Mouse (Mus musculus): ENCODE measurements at regions not wholly inside any gene's neighbourhood (a gene's known extent, or its start where the extent isn't known, plus 50 kb on each side); places are given as distances from the start of the nearest gene placed in this dataset.

DNA sequence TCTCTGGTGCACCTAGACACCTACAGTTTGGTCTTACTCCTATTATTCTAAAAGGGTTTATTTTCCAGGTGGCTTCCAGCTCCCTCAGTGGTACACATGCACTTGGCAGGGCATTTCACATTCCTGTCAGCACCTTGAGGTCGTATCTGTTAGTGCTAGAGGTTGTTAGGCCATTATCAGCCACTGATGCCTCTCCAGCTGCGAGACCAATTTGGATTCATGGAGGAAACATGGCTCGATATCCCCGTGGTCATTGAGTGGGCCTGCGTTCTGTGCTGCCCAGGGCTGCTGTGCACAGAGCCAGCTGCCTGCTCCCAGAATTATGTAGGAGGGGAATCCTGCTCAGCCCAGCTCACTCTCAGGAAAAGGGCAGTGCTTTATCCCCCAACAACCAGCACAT, 60.1 kb upstream of the Irx1 start:
- DNase-seq: no peak

DNA sequence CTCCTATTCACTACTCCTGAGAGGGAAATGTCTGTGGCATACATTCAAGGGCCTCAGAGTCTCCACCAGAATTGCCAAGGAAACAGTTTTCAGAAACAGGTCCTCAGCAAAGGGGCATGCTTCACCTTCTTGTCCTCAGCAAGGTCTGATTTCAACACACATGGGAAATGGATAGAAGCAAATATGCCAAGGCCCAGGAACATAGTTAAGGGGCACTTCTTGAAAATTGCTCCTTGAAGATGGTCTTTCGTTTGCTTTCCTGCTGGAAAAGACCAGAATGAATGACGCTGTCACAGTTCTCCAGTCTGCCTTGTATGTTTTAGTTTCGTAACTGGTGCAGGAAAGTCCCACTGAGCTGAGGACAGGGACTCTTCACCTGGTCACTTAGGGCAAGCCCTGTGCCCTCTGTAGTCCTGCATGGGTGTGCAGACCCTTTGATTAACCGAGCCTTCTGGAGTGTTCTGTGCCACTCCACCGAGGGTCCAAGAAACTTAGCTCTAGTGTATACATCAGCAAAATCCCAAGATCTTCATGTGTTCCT, 80.5 kb upstream of the Irx1 start:
- no peak for DNase-seq

DNA sequence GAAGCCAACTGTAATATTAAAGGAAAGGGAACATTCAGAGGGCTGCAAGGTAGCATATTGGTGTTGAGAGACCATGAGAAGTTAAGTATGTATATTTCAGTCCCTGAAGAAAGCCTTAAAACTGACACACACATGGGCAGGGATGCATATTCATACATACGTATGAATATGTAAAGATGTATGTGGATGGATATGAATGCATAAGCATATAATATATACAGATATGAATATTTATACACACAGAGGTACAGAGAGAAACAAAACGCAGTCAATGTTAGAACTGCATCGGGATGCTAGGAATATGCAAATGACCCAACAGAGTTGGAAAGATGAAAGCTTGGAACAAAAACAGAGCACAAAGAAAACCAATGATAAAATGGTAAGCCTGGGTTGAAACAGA, 92.9 kb upstream of the Irx1 start:
- no peak for DNase-seq

DNA sequence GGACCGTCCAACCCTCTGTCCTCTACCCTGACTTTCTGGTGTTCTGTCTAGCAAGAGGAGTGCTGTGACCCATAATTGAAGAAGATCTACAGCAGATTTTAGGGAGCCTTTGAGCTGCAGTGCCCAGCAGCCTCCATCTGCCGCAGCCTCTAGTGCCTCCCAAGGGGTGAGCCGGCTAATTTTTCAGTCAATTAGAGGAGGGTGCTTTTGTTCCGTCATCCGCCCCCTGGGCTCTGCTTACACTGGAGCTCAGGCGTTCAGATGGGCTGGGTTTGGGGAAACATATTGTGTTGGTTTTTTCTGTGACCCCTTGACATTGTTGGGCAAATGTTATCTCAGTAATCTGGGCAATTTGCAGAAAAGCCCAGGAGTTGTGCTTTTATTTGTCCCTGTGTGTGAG, 98.1 kb upstream of the Irx1 start:
- no peak for DNase-seq

DNA sequence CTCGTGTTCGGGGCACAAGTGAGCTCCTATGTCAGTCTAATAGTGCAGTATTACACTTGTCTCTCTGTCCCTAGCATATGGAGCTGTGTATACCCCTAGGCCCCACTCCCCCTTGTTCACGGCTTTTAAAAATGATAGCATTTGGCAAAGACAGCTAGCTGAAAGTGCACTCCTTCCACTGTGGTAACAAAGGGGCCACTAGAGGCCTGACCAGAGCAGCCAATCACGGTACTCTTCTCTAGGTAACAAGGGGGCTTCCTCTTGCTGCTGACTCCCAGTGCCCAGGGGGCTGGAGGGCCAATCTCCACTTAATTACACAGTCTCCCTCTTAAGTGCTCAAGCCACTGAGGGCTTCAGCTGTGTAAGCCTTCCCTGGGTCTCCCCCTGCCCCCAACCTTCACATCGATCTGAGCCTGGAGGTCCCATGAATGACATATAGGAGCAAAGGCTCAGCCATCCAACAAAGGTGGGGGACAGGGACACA, 99.8 kb upstream of the Irx1 start:
- no peak for DNase-seq

DNA sequence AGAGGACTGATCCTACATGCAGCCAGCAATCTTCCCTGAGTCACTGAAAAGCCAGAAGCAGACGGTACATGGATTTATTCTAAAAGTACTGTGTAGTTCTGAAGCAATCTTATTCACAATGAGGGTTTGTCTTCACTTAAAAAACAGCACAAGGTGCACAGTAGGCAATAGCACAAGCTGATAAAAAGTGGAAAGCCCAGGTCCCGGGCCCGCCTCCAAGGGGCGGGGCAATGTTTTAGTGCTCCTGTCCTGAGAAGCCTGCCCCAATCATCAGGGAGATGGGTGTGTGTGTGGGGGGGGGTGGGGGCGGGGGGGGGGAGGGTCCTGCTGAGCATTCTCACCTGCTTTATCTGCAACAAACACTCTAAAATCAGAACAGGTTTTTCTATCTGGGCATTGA, 133.1 kb upstream of the Irx1 start:
- no peak for DNase-seq

DNA sequence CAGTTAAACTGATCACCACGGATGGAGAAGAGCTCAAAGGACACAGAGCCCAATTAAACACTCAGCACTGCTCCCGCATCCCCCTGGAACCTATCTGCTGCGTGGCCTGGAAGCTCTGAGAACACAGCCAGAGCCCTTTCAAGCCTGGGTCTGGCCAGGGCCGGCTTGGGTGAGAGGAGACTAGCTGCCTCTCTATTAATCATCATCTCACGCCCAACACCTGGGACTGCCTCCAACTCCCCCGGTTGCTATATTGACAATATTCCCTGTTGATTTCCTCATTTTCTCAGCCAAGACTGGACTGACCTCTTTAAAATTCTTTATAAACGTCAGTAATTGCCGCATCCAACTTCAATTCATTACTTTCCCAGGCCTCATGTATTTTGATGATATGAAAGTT, 133.7 kb upstream of the Irx1 start:
- DNase-seq: no peak

DNA sequence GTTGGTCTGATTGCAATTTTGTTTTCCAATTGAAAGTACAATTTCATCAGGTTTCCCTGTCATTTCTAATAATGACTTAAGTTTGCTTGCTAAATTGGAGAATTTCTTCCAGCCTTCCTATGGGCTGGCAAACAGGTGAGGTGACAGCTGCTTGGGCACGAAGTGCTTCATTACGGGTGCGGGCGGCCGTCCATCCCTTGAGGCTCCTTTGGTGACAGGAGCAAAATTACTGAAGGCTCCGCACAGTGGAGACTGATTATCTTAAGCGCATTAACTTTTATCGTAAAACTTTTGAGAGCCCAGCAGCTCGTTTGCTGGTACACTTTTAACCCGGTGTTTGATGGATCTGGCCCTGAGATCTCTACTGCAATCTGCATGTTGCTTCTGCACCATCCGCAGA, 134.3 kb upstream of the Irx1 start:
- no peak for DNase-seq

DNA sequence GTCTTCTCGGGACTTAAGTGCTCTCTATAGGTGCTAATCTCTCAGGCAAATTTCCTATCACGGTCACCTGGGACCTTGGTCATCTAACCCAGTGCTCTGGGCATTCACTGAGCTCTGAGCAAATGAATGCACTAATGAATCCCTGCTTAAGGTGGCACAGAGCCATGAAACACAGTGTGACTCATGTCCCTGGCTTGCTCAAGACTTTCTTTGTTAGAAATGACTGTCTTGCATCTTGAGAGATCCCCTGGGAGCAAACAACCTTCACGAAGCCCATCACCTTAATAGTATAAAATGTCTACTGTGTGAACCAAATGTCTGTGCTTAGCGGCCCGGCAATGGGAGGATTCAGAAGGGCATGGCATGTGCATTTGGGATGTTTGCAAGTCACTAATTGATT, 137.2 kb upstream of the Irx1 start:
- DNase-seq: no peak

DNA sequence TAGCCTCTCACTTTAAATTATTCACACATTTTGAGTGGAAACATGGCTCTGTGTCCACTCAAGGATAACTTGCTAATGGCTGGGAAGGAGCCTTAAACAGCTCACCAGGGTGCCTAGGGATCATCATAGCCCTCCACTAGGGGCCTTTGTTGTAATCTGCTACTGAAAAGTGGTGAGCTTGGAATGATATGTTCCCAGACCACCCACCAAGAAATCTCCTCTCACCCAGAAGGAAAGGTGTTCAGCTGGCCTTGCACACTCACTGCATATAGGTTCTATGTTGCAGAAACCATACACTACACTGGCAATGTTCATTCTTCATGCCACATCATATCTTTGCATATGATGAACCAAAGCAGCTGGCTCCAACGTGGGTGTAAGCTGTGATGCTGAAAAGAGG, 145.1 kb upstream of the Irx1 start:
- no peak for DNase-seq

DNA sequence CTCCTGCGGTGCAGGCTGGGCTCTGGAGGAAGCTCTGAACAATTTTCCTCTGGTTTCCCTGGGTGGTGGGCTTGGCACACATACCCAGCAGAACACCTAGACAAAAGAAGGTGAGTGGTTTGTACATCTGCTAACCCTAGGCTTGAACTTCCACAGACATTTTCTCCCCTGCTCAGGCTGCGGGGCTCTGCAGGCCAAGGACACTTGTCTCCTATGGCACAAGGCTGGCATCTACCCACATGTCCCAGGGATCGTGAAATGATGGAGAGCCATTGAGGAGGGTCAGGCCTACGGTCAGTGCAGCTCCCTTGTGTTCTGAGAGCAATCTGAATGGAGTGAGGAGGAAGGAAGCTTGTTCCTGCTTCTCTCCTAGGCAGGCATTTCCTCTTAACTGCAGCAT, 150.4 kb upstream of the Irx1 start:
- DNase-seq: no peak

DNA sequence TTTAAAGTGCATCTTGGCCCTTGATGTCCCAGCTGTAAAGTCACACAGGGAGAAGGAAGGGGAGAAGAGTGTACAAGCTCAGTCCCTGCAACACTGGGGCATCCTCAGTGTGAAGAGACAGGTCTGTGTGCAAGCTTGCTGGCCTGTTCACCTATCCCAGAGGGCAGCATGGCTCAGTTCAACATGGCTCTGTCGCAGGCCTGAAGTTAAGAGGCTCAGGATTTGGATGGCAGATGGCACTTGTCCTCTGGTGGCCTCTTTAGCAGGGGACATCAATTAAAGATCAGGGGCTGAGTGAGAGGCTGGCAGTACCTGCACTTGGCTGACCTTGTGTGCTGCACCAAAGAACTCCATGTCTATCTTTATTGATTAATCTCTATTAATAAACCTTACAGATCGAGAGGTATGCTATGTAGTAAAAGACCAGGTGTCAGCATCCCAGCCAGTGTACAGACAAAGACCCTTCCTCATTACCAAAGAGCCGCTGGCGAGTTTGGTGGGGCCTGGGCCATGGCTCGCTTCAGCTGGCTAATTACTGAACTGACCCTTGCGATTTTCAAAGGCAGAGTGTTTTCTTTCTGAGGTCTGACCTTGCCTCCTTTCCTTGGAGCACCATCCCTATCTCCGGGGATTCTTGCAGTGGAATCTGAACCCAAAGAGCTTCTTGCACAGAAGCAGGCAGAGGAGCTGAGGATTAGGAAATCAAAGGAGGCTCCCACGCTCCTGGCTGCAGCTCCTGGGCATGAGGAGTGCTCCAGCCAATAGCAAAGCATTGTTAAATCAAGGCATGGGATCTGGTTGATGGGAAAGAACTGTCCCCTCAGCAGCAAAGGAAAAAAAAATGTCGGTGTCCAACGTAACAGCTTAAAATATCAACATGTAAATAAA, 151.5 kb upstream of the Irx1 start:
- DNase-seq: no peak

DNA sequence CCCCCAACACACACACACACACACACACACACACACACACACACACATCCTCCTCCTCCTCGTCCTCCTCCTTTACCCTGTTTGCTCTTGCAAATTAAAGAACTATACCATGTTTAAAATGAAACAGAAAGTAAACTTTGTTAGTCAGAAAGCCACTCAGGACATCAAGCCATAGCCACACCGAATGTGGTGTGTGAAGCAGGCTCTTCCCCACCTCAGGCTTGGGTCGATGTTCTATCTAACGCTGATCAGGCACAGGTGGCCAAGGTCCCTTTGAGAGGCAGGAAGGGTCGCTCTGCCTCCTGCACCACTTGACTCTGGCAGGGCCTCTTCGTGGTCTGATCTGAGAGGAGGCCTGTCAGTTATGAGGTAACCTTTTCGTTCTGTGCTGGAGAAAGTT, 156.9 kb upstream of the Irx1 start:
- no peak for DNase-seq

DNA sequence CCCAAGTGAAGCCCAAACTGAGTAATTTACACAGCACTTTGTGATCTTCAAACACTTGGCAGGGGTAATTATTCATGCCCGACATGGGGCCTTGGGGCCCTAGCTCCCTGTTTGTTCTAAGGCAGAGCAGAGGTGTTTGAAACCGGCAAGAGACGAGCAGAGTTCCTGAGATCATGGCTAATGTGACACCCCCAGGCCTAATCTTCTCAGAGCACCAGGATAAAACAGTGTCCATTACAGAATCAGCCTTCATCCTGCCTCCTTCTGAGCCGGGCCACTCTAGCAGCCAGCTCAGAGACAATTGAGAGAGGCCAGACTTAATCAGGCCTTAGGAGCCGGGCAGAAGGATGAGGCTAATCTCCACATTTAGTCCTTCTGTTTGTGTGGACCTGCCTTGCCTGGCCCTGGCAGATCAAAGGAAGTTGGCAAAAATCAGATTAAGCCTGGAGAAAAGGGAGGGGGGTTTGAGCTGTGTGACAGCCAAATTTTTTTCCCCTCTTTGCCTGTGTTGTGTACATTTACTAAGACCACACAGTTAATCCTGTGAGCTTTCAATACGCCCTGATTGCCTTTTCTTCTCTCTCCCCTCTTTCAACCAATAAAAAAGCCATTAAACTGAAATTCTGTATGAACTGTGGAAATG, 157.5 kb upstream of the Irx1 start:
- DNase-seq: no peak

DNA sequence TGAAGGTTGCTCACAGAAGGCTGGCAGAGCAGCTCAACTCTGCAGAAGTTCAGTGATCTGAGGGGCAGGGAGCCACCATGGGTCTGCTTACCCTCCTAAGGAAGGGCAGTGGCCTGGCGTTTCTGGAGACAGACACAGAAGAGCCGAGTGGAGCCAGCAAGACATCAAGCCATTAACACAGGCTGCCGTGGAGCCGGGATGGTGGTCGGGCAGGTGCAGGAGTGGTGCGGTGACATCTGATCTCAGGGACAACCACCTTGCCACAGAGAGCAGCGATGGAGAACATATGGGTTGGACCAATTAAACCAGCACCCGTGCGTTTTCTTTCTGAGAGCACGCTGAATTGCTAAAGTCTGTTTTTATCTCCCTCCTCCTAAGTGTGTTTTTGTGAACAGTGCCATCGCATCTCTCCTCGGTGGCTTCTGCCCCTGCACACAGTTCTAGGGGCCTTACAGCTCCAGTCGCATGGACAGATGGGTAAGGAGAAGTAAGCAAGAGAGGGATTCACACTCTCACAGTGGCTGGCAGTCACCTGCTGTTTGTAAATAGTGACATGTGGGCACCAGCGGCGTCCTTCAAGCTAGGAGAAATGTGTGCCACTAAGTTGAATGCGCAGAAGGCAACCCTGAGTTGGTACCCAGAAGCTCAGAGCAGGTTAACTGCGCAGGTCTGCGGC, 158.2 kb upstream of the Irx1 start:
- no peak for DNase-seq

DNA sequence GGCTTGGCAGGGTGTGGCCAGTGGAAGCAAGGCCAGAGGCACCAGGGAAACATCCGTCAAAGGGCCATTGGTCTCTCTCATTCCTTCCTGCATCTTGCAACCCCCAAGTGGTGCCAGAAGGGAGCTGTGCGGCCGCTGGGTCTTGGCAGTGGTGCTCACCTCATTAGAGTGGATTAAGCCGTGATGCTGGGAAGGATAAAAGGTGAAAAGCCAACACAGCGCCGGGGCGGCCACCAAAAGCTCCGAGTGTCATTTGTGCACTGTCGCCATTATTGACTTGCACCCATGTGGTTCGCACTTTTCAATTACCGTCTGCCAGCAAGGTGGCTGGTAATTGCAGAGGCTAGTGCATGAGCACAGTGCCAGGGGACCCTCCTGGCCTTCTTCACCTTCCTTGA, 158.7 kb upstream of the Irx1 start:
- no peak for DNase-seq

DNA sequence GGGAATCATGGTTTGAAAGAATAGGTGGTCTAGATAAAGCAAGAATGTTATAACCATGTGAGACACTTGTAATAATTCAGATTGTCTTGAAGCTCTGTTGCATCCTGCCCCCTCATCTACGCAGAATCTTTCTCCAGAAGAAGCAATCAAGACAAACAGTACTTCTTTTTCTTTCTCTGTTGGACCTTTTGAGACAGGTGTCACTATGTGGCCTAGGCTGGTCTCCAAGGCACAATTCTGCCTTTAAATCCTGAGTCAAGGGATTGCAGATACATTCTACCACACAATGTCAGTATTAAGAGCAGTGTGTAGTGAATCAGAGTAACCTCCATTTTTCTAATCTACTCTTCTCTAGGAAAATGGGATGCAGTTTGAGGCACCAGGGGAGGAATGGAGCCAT, 164.8 kb upstream of the Irx1 start:
- no peak for DNase-seq

DNA sequence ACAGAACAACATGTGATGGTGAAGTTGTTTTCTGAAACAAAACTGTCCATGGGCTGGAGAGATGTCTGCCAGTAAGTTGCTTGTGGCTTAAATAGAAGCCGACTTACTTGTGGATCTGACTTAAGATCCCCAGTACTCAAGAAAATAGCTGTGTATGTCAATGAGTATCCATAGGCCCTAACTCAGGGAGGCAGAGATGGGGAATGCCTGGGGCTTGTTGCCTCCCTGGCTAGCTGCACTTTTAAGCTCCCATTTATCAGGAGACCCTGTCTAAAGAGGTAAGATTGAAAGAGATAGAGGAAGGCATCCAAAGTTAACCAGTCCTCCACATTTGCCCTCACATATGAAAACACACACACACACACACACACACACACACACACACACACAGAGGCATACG, 167.8 kb upstream of the Irx1 start:
- no peak for DNase-seq

DNA sequence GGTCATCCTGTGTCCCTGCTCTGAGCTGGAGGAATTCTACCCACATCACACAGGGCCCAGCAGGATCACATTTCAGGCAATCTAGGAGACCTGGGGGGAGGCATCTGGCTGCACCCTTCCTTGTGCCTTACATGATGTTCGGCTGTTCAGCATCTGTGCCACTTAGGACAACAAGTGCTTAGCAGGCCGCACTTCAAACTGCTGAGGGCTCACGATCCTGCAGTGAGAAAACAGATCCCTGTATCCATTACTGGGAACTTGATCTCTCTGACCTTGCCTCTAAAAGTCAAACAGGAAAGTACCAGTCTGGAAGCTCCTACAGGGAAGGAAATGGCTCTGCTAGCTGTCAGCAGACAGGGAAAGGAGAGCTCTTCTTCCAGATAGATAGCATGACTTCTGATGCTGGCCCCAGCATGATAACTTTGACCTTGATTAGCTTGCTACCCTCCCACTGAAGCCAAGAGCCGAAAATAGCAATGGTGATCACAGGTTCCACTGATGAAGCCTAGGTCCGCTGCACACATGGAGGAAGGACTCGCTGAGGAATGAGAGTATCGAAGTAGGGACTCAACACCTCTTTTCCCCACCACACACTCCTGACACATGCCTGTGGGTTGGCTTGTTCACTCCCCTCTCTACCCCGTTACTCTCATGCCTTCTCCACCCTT, 170.7 kb upstream of the Irx1 start:
- no peak for DNase-seq

DNA sequence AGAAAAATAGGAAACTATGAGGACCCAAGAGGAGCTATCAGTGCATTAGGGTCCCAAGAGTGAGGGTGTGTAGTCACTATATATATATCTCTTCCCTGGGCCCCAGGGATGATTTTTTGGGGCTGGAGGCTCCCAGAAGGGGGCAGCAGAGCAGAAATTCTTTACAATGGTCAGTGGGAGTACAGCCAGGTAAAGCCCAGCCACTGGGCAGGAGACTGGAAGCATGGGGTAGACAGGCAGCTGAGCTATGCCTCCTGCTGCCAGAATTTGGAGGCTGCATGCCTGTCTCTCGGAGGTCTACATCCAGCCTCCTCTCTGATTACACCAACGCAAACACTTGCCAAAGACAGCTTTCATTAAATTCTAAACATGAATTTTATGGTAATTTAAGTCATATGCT, 202.7 kb upstream of the Irx1 start:
- no peak for DNase-seq

DNA sequence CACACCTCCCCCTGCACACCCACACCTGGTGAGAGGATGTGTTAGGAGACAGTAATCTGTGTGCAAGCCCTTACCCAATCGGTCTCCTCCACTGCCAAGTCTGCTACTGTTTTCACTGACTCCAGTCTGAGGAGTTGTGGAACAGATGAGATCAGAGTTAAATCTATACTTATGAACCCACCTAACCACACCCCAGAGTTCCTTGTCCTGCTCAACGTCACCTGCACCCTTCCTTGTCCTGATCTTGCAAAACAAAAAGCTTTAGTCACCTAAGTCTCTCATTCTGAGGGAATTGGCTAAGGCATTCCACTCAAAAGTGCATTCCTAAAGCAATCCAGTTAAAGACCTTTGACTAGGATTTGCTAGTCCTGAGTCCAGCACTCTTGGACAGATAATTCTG, 203.9 kb upstream of the Irx1 start:
- no peak for DNase-seq

DNA sequence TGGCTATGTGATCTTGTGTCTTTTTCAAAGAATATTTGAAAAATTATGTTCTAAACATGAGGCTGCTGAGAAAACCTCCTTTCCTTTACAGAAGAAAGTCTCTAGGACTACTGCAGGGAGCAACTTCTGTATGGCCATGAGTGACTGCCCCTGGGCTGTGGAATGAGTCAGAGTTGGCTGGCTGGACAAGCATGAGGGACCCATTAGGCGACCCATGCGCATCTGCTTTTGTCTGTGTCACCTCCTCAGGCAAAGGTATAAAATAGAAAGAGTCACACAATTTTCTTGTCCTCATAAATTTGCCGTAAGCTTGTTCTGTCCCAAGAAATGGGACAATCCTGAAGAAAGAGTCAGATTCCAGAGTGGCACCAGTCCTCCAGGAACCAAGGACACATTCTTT, 220.1 kb upstream of the Irx1 start:
- no peak for DNase-seq

Data from layer of hippocampus, postnatal 36 days (tissue).